Mouse (Mus musculus) midbrain, embryonic 15.5 days (tissue): ENCODE results near the gene Zswim4. TPM values are rescaled to one million over a fixed set of nuclear protein-coding genes. Genes with fewer than 3 reads are reported as not detected.
"Not testable (repeated sequence)": the region's sequence is repeated elsewhere in the genome, so short reads cannot be mapped to it uniquely, and the experiment has no call there.

Experiments used
- ATAC-seq: fragments of 200-750 bp; cut with Nextera tagmentation; replicated peaks from 2 replicates; pipeline ENCODE4 v1.8.0; 2017; ENCODE audit warnings: moderate TSS enrichment
- H3K27ac ChIP-seq: fragments of 300-500 bp; sonication (generic); 2 replicates; pipeline ENCODE4 v1.5.1; 2015; ENCODE audit warnings: mild to moderate bottlenecking, inconsistent platforms
- H3K27me3 ChIP-seq: fragments of 300-500 bp; sonication (generic); replicated peaks from 2 replicates; pipeline ENCODE4 v1.6.1; 2015; ENCODE audit warnings: inconsistent platforms
- H3K36me3 ChIP-seq: fragments of 300-500 bp; sonication (generic); replicated peaks from 2 replicates; pipeline ENCODE4 v1.6.1; 2015; ENCODE audit warnings: inconsistent platforms
- H3K4me1 ChIP-seq: fragments of 300-500 bp; sonication (generic); 2 replicates; pipeline ENCODE4 v1.6.1; 2015; ENCODE audit warnings: inconsistent platforms
- H3K4me2 ChIP-seq: fragments of 300-500 bp; sonication (generic); 2 replicates; pipeline ENCODE4 v1.6.1; 2015; ENCODE audit warnings: inconsistent platforms, mild to moderate bottlenecking, moderate library complexity
- H3K4me3 ChIP-seq: fragments of 300-500 bp; sonication (generic); 2 replicates; pipeline ENCODE4 v1.5.1; 2015; ENCODE audit warnings: mild to moderate bottlenecking, inconsistent platforms
- H3K9ac ChIP-seq: fragments of 300-500 bp; sonication (generic); 2 replicates; pipeline ENCODE4 v1.6.1; 2015; ENCODE audit warnings: mild to moderate bottlenecking, inconsistent platforms
- H3K9me3 ChIP-seq: fragments of 300-500 bp; sonication (generic); 2 replicates; pipeline ENCODE4 v1.6.1; 2016; ENCODE audit warnings: inconsistent platforms
- WGBS: fragments of 180-500 bp; shearing (Covaris S2); methylation state at CpG from one replicate; pipeline ENCODE4 v1.1.7; 2015; ENCODE audit warnings: mixed read lengths; 5-methylcytosine and 5-hydroxymethylcytosine counted together
- polyA plus RNA-seq: library from polyadenylated mRNA; unstranded; fragments of >200 nt; fragmentation: Nextera tagmentation; extraction: Ambion mirVana; gene quantifications from 2 replicates; pipeline ENCODE4 v1.2.1, GENCODE M21; 2015

Zswim4 gene
- polyA plus RNA-seq = 33.2 and 33.3 TPM in 2 replicates

GRCm38 (mm10) chr8:84236998-84237473, at the start of gene Zswim4:
Gene Zswim4, minus strand, starts transcription at chr8:84237055.
- peak; percentile 98 for ATAC-seq

GRCm38 (mm10) chr8:84285665-84286064, 48.8 kb upstream of the Zswim4 start:
- H3K27ac ChIP-seq = not testable (repeated sequence)

More at GRCm38 (mm10) chr8:84236998-84237473, at the start of gene Zswim4:
- Histone ChIP-seq H3K9ac (peak within 1 kb of the TSS; percentile 99), H3K27ac (peak within 1 kb of the TSS; percentile 82), H3K36me3 (peaks cover under 1% of the 10 kb centered on the region; the same call in 1 of the 2 replicates), H3K4me3 (peak within 1 kb of the TSS; percentile 95), H3K9me3 (no peaks in the 10 kb centered on the region), H3K4me2 (peak within 1 kb of the TSS; percentile 88), H3K27me3 (no peaks in the 10 kb centered on the region), H3K4me1 (peaks cover 39% of the 10 kb centered on the region)
- WGBS = under 1% methylated on average over 35 of the region's 35 CpGs

GRCm38 (mm10) chr8:84284608-84285063, 47.8 kb upstream of the Zswim4 start:
- H3K36me3 ChIP-seq = no peaks in the 10 kb centered on the region
- H3K27me3 ChIP-seq = no peaks in the 10 kb centered on the region
- H3K9ac ChIP-seq = no peak overlapping the region
- no peaks in the 10 kb centered on the region for H3K9me3 ChIP-seq
- no peak overlapping the region for H3K4me3 ChIP-seq
- no peak for ATAC-seq
- no peak overlapping the region for H3K27ac ChIP-seq
- H3K4me2 ChIP-seq = no peak overlapping the region
- H3K4me1 ChIP-seq = no peaks in the 10 kb centered on the region
- 42% methylated on average over 9 of the region's 9 CpGs for WGBS

More at GRCm38 (mm10) chr8:84285665-84286064, 48.8 kb upstream of the Zswim4 start:
- not testable (repeated sequence) for ATAC-seq, H3K4me1 ChIP-seq, H3K27me3 ChIP-seq, H3K9ac ChIP-seq, H3K4me3 ChIP-seq, H3K9me3 ChIP-seq, H3K4me2 ChIP-seq, H3K36me3 ChIP-seq
- 58% methylated on average over 5 of the region's 5 CpGs for WGBS

- no peak for ATAC-seq
- no peaks in the 10 kb centered on the region for H3K9me3 ChIP-seq
Measured at GRCm38 (mm10) chr8:84280777-84281176, 43.9 kb upstream of the Zswim4 start.

GRCm38 (mm10) chr8:84276447-84276846, 39.6 kb upstream of the Zswim4 start:
- Histone ChIP-seq H3K27ac (no peak overlapping the region), H3K9ac (no peak overlapping the region), H3K4me3 (no peak overlapping the region), H3K4me2 (no peak overlapping the region), H3K27me3 (no peaks in the 10 kb centered on the region), H3K4me1 (no peaks in the 10 kb centered on the region), H3K36me3 (no peaks in the 10 kb centered on the region), H3K9me3 (no peaks in the 10 kb centered on the region)
- ATAC-seq = no peak
- WGBS = 62% methylated on average over 1 of the region's 1 CpGs

More at GRCm38 (mm10) chr8:84280777-84281176, 43.9 kb upstream of the Zswim4 start:
- H3K27ac ChIP-seq = no peak overlapping the region
- H3K9ac ChIP-seq = no peak overlapping the region
- H3K4me1 ChIP-seq = no peaks in the 10 kb centered on the region
- no peaks in the 10 kb centered on the region for H3K36me3 ChIP-seq
- WGBS = 86% methylated on average over 10 of the region's 10 CpGs
- no peaks in the 10 kb centered on the region for H3K27me3 ChIP-seq
- no peak overlapping the region for H3K4me3 ChIP-seq
- H3K4me2 ChIP-seq = no peak overlapping the region

- Histone ChIP-seq H3K9ac (no peak overlapping the region), H3K27ac (no peak overlapping the region), H3K4me2 (no peak overlapping the region), H3K27me3 (no peaks in the 10 kb centered on the region), H3K9me3 (no peaks in the 10 kb centered on the region), H3K36me3 (no peaks in the 10 kb centered on the region), H3K4me1 (peaks cover 13% of the 10 kb centered on the region), H3K4me3 (no peak overlapping the region)
- no peak for ATAC-seq
- WGBS = 79% methylated on average over 3 of the region's 3 CpGs
Measured at GRCm38 (mm10) chr8:84273968-84274367, 37.1 kb upstream of the Zswim4 start.

GRCm38 (mm10) chr8:84272302-84272701, 35.4 kb upstream of the Zswim4 start:
- Histone ChIP-seq H3K4me1 (peaks cover 14% of the 10 kb centered on the region), H3K9ac (no peak overlapping the region), H3K27me3 (no peaks in the 10 kb centered on the region), H3K9me3 (no peaks in the 10 kb centered on the region), H3K4me3 (no peak overlapping the region), H3K4me2 (no peak overlapping the region), H3K36me3 (no peaks in the 10 kb centered on the region), H3K27ac (no peak overlapping the region)
- 88% methylated on average over 4 of the region's 4 CpGs for WGBS
- ATAC-seq = no peak

- H3K9me3 ChIP-seq = no peaks in the 10 kb centered on the region
- H3K27ac ChIP-seq = peak within 1 kb of the TSS; percentile 91
- under 1% methylated on average over 44 of the region's 44 CpGs for WGBS
- ATAC-seq = peak; percentile 99
- peak within 1 kb of the TSS; percentile 86 for H3K9ac ChIP-seq
- H3K4me1 ChIP-seq = peaks cover 14% of the 10 kb centered on the region
- peak within 1 kb of the TSS; percentile 94 for H3K4me3 ChIP-seq
- peak within 1 kb of the TSS; percentile 61 for H3K4me2 ChIP-seq
- peaks cover 8% of the 10 kb centered on the region; the same call in 1 of the 2 replicates for H3K36me3 ChIP-seq
- H3K27me3 ChIP-seq = no peaks in the 10 kb centered on the region
Measured at GRCm38 (mm10) chr8:84269950-84270773, 33.3 kb upstream of the Zswim4 start, which contains the start of gene Ccdc130. Gene Ccdc130, minus strand, starts transcription at chr8:84270380.

GRCm38 (mm10) chr8:84261098-84261497, 24.2 kb upstream of the Zswim4 start:
- peaks cover 62% of the 10 kb centered on the region for H3K36me3 ChIP-seq
- no peak overlapping the region for H3K27ac ChIP-seq
- H3K9ac ChIP-seq = no peak overlapping the region
- WGBS = 95% methylated on average over 4 of the region's 4 CpGs
- H3K4me2 ChIP-seq = no peak overlapping the region
- H3K27me3 ChIP-seq = no peaks in the 10 kb centered on the region
- H3K4me3 ChIP-seq = no peak overlapping the region
- ATAC-seq = no peak
- no peaks in the 10 kb centered on the region for H3K9me3 ChIP-seq
- peaks cover 14% of the 10 kb centered on the region for H3K4me1 ChIP-seq

- H3K27me3 ChIP-seq = no peaks in the 10 kb centered on the region
- peak within 1 kb of the TSS; percentile 88 for H3K4me3 ChIP-seq
- peak within 1 kb of the TSS; percentile 85 for H3K27ac ChIP-seq
- peaks cover 41% of the 10 kb centered on the region for H3K36me3 ChIP-seq
- WGBS = under 1% methylated on average over 64 of the region's 64 CpGs
- peak within 1 kb of the TSS; percentile 89 for H3K9ac ChIP-seq
- no peaks in the 10 kb centered on the region for H3K9me3 ChIP-seq
- H3K4me2 ChIP-seq = peak within 1 kb of the TSS; percentile 97
- H3K4me1 ChIP-seq = peaks cover 18% of the 10 kb centered on the region
- peak; percentile 90 for ATAC-seq
Measured at GRCm38 (mm10) chr8:84256822-84257610, 20.2 kb upstream of the Zswim4 start, which contains the start of gene Mri1. Gene Mri1, minus strand, starts transcription at chr8:84257326.

GRCm38 (mm10) chr8:84256458-84256821, 19.6 kb upstream of the Zswim4 start:
- peak; percentile 40 for ATAC-seq
- WGBS = 14% methylated on average over 6 of the region's 6 CpGs
- Histone ChIP-seq H3K9ac (peak overlapping the region; percentile 89), H3K27me3 (no peaks in the 10 kb centered on the region), H3K4me3 (peak overlapping the region; percentile 88), H3K4me2 (peak overlapping the region; percentile 97), H3K9me3 (no peaks in the 10 kb centered on the region), H3K27ac (peak overlapping the region; percentile 85), H3K36me3 (peaks cover 36% of the 10 kb centered on the region), H3K4me1 (peaks cover 18% of the 10 kb centered on the region)

- no peak for ATAC-seq
- peaks cover 32% of the 10 kb centered on the region for H3K36me3 ChIP-seq
- no peaks in the 10 kb centered on the region for H3K27me3 ChIP-seq
- WGBS = 83% methylated on average over 3 of the region's 3 CpGs
- no peaks in the 10 kb centered on the region for H3K9me3 ChIP-seq
- peak overlapping the region; percentile 88 for H3K4me3 ChIP-seq
- no peak overlapping the region for H3K27ac ChIP-seq
- H3K4me1 ChIP-seq = peaks cover 18% of the 10 kb centered on the region
- peak overlapping the region; percentile 97 for H3K4me2 ChIP-seq
- H3K9ac ChIP-seq = peak overlapping the region; percentile 89; the same call in 1 of the 2 replicates
Measured at GRCm38 (mm10) chr8:84255858-84256257, 19.0 kb upstream of the Zswim4 start.
